19 mouse cellular contexts compared by ENCODE assay signal in the genomic region with DNA sequence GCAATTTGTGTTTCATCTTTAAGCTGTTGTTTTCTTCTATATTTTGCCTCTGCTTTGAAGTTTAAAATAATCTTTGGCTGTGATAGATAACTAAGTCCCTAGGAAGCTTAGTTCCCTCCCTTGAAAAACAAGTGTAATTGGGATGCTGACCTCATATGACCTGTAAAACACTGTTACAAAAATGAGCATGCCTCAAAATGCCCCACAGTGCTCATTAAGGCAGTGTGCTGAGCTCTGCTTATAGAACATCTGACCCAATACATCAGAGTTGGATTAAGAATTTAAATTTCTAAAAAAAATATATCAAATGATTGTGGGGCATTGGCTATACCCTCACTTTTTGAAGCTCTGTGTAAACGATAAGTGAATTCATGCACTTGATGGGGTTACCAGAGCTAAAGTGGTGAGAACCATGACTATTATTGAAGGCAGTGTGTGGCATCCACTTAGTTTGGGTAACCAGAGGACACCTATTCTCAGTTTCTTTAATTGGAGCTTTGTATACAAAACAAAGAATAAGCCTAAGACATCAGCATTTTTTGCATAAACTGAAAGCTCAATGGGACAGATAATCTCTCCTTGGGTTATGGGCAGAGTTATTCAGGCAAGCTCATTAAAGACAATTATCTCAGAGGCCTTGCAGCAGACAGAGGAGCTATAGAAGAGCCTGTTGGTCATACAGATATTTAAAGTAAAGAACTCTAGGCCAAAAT.
"Had no signal": no experiment of that assay in that cellular context is flagged by ENCODE, and none has a peak within 500 bp of the region (broad histone marks: within the 10 kb centered on the region; RNA-seq: fewer than 3 reads in every experiment).

No protein-coding gene starts in this region.

- H3K4me1 ChIP-seq: limb, embryonic 12.5 days; limb, embryonic 15.5 days; neural tube, embryonic 12.5 days; neural tube, embryonic 15.5 days had no signal

- H3K4me3 ChIP-seq: limb, embryonic 12.5 days; limb, embryonic 15.5 days; neural tube, embryonic 12.5 days; neural tube, embryonic 15.5 days had no signal

- H3K9ac ChIP-seq: limb, embryonic 12.5 days; limb, embryonic 15.5 days; liver, embryonic 14.5 days; liver, postnatal 0 days; lung, embryonic 14.5 days; neural tube, embryonic 12.5 days; neural tube, embryonic 15.5 days had no signal

- H3K9me3 ChIP-seq: limb, embryonic 12.5 days; limb, embryonic 15.5 days; neural tube, embryonic 12.5 days; neural tube, embryonic 15.5 days had no signal

- H3K36me3 ChIP-seq: limb, embryonic 12.5 days; limb, embryonic 15.5 days; neural tube, embryonic 12.5 days; neural tube, embryonic 15.5 days had no signal

- ATAC-seq: liver, postnatal 0 days; lung, postnatal 0 days had no signal

- DNase-seq: kidney, adult 18-20 months; kidney, adult 9 months; kidney, postnatal 14 days; kidney, postnatal 4 days; left cerebral cortex, postnatal 4 days; liver, postnatal 0 days; lung, embryonic 14.5 days; thymus, adult 2 months; thymus, postnatal 14 days; thymus, postnatal 4 days had no signal

- H3K4me2 ChIP-seq: limb, embryonic 12.5 days; limb, embryonic 15.5 days; liver, embryonic 11.5 days; lung, embryonic 14.5 days; neural tube, embryonic 12.5 days; neural tube, embryonic 15.5 days had no signal

- H3K27ac ChIP-seq: limb, embryonic 12.5 days; limb, embryonic 15.5 days; liver, embryonic 14.5 days; macrophage; neural tube, embryonic 12.5 days; neural tube, embryonic 15.5 days; stomach, postnatal 0 days had no signal

- H3K27me3 ChIP-seq: limb, embryonic 12.5 days; limb, embryonic 15.5 days; neural tube, embryonic 12.5 days; neural tube, embryonic 15.5 days had no signal
